Comparison of ENCODE assay signal across 22 mouse cellular contexts in the genomic region with DNA sequence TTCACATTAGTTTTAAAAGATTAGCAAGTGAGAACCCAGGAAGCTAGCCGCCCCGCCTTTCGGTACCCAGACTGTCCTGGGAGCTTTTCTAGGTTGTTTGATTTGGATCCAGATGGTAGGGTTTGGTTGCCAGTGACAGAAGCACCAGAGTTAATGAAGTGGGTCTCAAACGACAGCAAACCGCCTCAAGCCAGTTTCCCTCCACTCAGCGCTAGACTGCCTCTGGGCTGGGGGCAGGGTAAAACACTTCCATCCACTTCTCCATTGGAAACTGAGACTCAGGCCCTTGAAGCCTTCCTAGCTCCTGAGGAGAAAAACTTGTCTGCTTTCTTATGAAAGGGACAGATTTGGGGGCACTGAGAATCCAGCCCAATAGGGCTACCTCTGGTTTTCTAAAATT. TPM values are rescaled to one million over a fixed set of nuclear protein-coding genes. Genes with fewer than 3 reads are reported as not detected.
DNase-seq lines count a peak whose midpoint lies in the region; ATAC-seq and TF ChIP-seq lines count a peak whose summit lies in the region.
"Had no signal": no experiment of that assay in that cellular context is flagged by ENCODE, and none has a peak within 500 bp of the region (broad histone marks: within the 10 kb centered on the region; RNA-seq: fewer than 3 reads in every experiment).

No protein-coding gene starts in this region.

- no peak for TF ChIP-seq RAD21 in MEL (IDR thresholded peaks at IDR 0.05; ENCODE audit: low read depth, low read length)

- no peak for TF ChIP-seq CTCF in stomach, postnatal 0 days (IDR thresholded peaks at IDR 0.05; ENCODE audit: low read depth)
- TF ChIP-seq CTCF in MEL (IDR thresholded peaks at IDR 0.05 in 2 of 3, conservative IDR thresholded peaks at IDR 0.05 in 1 of 3; ENCODE audit: control insufficient read depth in 1 of 3, insufficient read depth in 1 of 3, low read depth in 2 of 3, low read length in 3 of 3, poor library complexity in 1 of 3, severe bottlenecking in 1 of 3), result no peak

- H3K4me3 ChIP-seq in stomach, embryonic 16.5 days (replicated peaks; ENCODE audit: low read length), result no peak overlapping the region
- H3K4me3 ChIP-seq in stomach, postnatal 0 days (ENCODE audit: low read depth, low read length), result no peak overlapping the region
- peak overlapping the region; percentile 51 to 53 for H3K4me3 ChIP-seq in MEL (ENCODE audit: control insufficient read depth in 1 of 2, insufficient read depth in 1 of 2, low read depth in 2 of 2, low read length in 2 of 2)
- H3K4me3 ChIP-seq in brown adipose tissue, adult 24 weeks (ENCODE audit: insufficient read depth, low read depth, low read length), result peak overlapping the region; percentile 40
- H3K4me3 ChIP-seq in hindbrain, embryonic 13.5 days, result no peak overlapping the region
- H3K4me3 ChIP-seq: embryonic facial prominence, embryonic 10.5 days; forebrain, embryonic 13.5 days; heart, embryonic 10.5 days; hindbrain, embryonic 12.5 days had no signal

- H3K9me3 ChIP-seq in stomach, embryonic 16.5 days (replicated peaks; ENCODE audit: control insufficient read depth, low read length), result no peaks in the 10 kb centered on the region
- H3K9me3 ChIP-seq in stomach, postnatal 0 days (ENCODE audit: control insufficient read depth, low read length), result no peaks in the 10 kb centered on the region
- H3K9me3 ChIP-seq in MEL (replicated peaks; ENCODE audit: insufficient read depth, low read length), result no peaks in the 10 kb centered on the region
- peaks cover 7% of the 10 kb centered on the region; the same call in 1 of the 2 replicates for H3K9me3 ChIP-seq in hindbrain, embryonic 13.5 days
- H3K9me3 ChIP-seq: embryonic facial prominence, embryonic 10.5 days; heart, embryonic 10.5 days; hindbrain, embryonic 12.5 days had no signal

- 63% methylated on average over 6 of the region's 6 CpGs for WGBS in stomach, embryonic 16.5 days
- 64% methylated on average over 6 of the region's 6 CpGs for WGBS in stomach, postnatal 0 days
- 67% methylated on average over 6 of the region's 6 CpGs for WGBS in hindbrain, embryonic 13.5 days

- no peaks in the 10 kb centered on the region for H3K79me2 ChIP-seq in MEL (ENCODE audit: control insufficient read depth, insufficient read depth, low read length, poor library complexity)

- no peak for TF ChIP-seq EP300 in stomach, postnatal 0 days (optimal IDR thresholded peaks at IDR 0.05)
- no peak for TF ChIP-seq EP300 in MEL (IDR thresholded peaks at IDR 0.05; ENCODE audit: low read depth in 1 of 2, low read length in 2 of 2)

- H3K9ac ChIP-seq in stomach, embryonic 16.5 days (ENCODE audit: low read length), result peak overlapping the region; percentile 31; the same call in 1 of the 2 replicates
- H3K9ac ChIP-seq in stomach, postnatal 0 days (ENCODE audit: low read length), result no peak overlapping the region
- peak overlapping the region; percentile 36 for H3K9ac ChIP-seq in MEL (ENCODE audit: control insufficient read depth, low read depth, low read length, poor library complexity, severe bottlenecking)
- no peak overlapping the region; the same call in 1 of the 2 replicates for H3K9ac ChIP-seq in hindbrain, embryonic 13.5 days
- H3K9ac ChIP-seq: forebrain, embryonic 13.5 days; forebrain, postnatal 0 days; hindbrain, embryonic 12.5 days had no signal

- no peak for TF ChIP-seq POLR2A in MEL (IDR thresholded peaks at IDR 0.05; ENCODE audit: control insufficient read depth in 1 of 2, insufficient read depth in 1 of 2, low read depth in 1 of 2, low read length in 2 of 2, poor library complexity in 1 of 2)

- H3K27ac ChIP-seq in stomach, embryonic 16.5 days (ENCODE audit: low read length), result no peak overlapping the region
- no peak overlapping the region for H3K27ac ChIP-seq in stomach, postnatal 0 days (replicated peaks)
- peak overlapping the region; percentile 72; the same call in 1 of the 2 replicates for H3K27ac ChIP-seq in MEL (ENCODE audit: control insufficient read depth, low read depth, low read length)
- H3K27ac ChIP-seq in brown adipose tissue, adult 24 weeks (replicated peaks; ENCODE audit: low read depth, low read length), result peak overlapping the region; percentile 46
- no peak overlapping the region for H3K27ac ChIP-seq in hindbrain, embryonic 13.5 days
- H3K27ac ChIP-seq: embryonic facial prominence, embryonic 10.5 days; forebrain, embryonic 13.5 days; heart, embryonic 10.5 days; hindbrain, embryonic 12.5 days; hindbrain, postnatal 0 days had no signal

- H3K36me3 ChIP-seq in stomach, embryonic 16.5 days (ENCODE audit: control insufficient read depth, insufficient read depth, low read length), result no peaks in the 10 kb centered on the region
- no peaks in the 10 kb centered on the region for H3K36me3 ChIP-seq in stomach, postnatal 0 days (ENCODE audit: control insufficient read depth, insufficient read depth, low read length)
- H3K36me3 ChIP-seq in MEL (ENCODE audit: control insufficient read depth in 1 of 2, insufficient read depth in 2 of 2, low read length in 2 of 2), result peaks cover 0 to 14% of the 10 kb centered on the region in 2 experiments; a peak in 2 of 4 replicates
- no peaks in the 10 kb centered on the region for H3K36me3 ChIP-seq in hindbrain, embryonic 13.5 days
- H3K36me3 ChIP-seq: embryonic facial prominence, embryonic 10.5 days; heart, embryonic 10.5 days; hindbrain, embryonic 12.5 days had no signal

- no peaks in the 10 kb centered on the region for H3K4me1 ChIP-seq in stomach, embryonic 16.5 days (ENCODE audit: control insufficient read depth, insufficient read depth, low read length)
- no peaks in the 10 kb centered on the region for H3K4me1 ChIP-seq in stomach, postnatal 0 days (replicated peaks; ENCODE audit: control insufficient read depth, insufficient read depth)
- peaks cover 16 to 25% of the 10 kb centered on the region in 2 experiments for H3K4me1 ChIP-seq in MEL (ENCODE audit: control insufficient read depth in 1 of 2, insufficient read depth in 2 of 2, low read length in 2 of 2)
- H3K4me1 ChIP-seq in brown adipose tissue, adult 24 weeks (ENCODE audit: control insufficient read depth, insufficient read depth, insufficient read length, low read length), result no peaks in the 10 kb centered on the region
- no peaks in the 10 kb centered on the region for H3K4me1 ChIP-seq in hindbrain, embryonic 13.5 days (replicated peaks)
- H3K4me1 ChIP-seq: forebrain, embryonic 13.5 days; heart, embryonic 10.5 days; hindbrain, embryonic 12.5 days had no signal

- no peaks in the 10 kb centered on the region for H3K27me3 ChIP-seq in stomach, embryonic 16.5 days (ENCODE audit: control insufficient read depth, insufficient read depth, low read length)
- no peaks in the 10 kb centered on the region for H3K27me3 ChIP-seq in stomach, postnatal 0 days (ENCODE audit: control insufficient read depth, insufficient read depth, low read length)
- no peaks in the 10 kb centered on the region for H3K27me3 ChIP-seq in MEL (ENCODE audit: control insufficient read depth in 1 of 2, insufficient read depth in 2 of 2, low read length in 2 of 2)
- H3K27me3 ChIP-seq in hindbrain, embryonic 13.5 days, result no peaks in the 10 kb centered on the region

- no peak for ATAC-seq in stomach, embryonic 16.5 days (ENCODE audit: insufficient read depth, low FRiP score)
- ATAC-seq in stomach, postnatal 0 days (ENCODE audit: low FRiP score, low TSS enrichment), result no peak
- no peak for ATAC-seq in hindbrain, embryonic 13.5 days (ENCODE audit: low FRiP score)
- ATAC-seq: forebrain, embryonic 13.5 days; forebrain, postnatal 0 days; hindbrain, postnatal 0 days had no signal

- no peak overlapping the region for H3K4me2 ChIP-seq in stomach, embryonic 16.5 days (ENCODE audit: low read depth, low read length)
- no peak overlapping the region for H3K4me2 ChIP-seq in stomach, postnatal 0 days (replicated peaks; ENCODE audit: low read depth)
- H3K4me2 ChIP-seq in hindbrain, embryonic 13.5 days, result no peak overlapping the region
- H3K4me2 ChIP-seq: forebrain, embryonic 13.5 days; hindbrain, embryonic 12.5 days had no signal

- DNase-seq in stomach, postnatal 0 days (ENCODE audit: low spot score), result no peak
- no peak for DNase-seq in MEL (ENCODE audit: low read depth, low spot score)
- DNase-seq in adrenal gland, postnatal 4 days (ENCODE audit: low spot score in 2 of 2), result no peak
- DNase-seq: adrenal gland, adult 8-10 months; adrenal gland, postnatal 36 days; cerebellum, adult 2 months; cerebellum, postnatal 10 days; forebrain, postnatal 0 days; gastrocnemius, postnatal 14 days; heart, postnatal 10 days; heart, postnatal 4 days had no signal

RNA-seq across cellular contexts. Expression of a gene that starts 1.1 kb away (rescaled TPM):
- 3.0 and 3.4 TPM in 2 replicates for polyA plus RNA-seq in stomach, embryonic 16.5 days (2015; fragmentation: Nextera tagmentation; extraction: Ambion mirVana)
- polyA plus RNA-seq in stomach, postnatal 0 days (2015; fragmentation: Nextera tagmentation; extraction: Ambion mirVana), result 2.5 and 3.8 TPM in 2 replicates
- total RNA-seq in MEL (2012; rRNA removed), result 3.4 and 4.7 TPM in 2 replicates
- 1 to 10 TPM in 1 of 2 experiments, not detected in 1; 2.8 TPM for polyA plus RNA-seq in MEL (2012; ENCODE audit: insufficient read depth in 1 of 2, insufficient read length in 2 of 2, low read depth in 1 of 2, low replicate concordance in 2 of 2, missing spikeins in 1 of 2)
- polyA plus RNA-seq in brown adipose tissue, adult 24 weeks (2012; ENCODE audit: insufficient read depth, insufficient read length, missing spikeins), result 1.3 and 2.1 TPM in 2 replicates
- 1.5 and 1.7 TPM in 2 replicates for polyA plus RNA-seq in hindbrain, embryonic 13.5 days (2015; fragmentation: Nextera tagmentation; extraction: Ambion mirVana)
- 1 to 10 TPM; 1.1 to 1.8 TPM for total RNA-seq in adrenal gland, postnatal 4 days (2021)

RNA-seq across cellular contexts. Expression of a gene that starts 23.1 kb away (rescaled TPM):
- polyA plus RNA-seq in stomach, embryonic 16.5 days (2015; fragmentation: Nextera tagmentation; extraction: Ambion mirVana), result 7.3 and 12.4 TPM in 2 replicates
- 3.8 and 5.5 TPM in 2 replicates for polyA plus RNA-seq in stomach, postnatal 0 days (2015; fragmentation: Nextera tagmentation; extraction: Ambion mirVana)
- 6,680 and 8,754 TPM in 2 replicates for total RNA-seq in MEL (2012; rRNA removed)
- polyA plus RNA-seq in MEL (2012; ENCODE audit: insufficient read depth in 1 of 2, insufficient read length in 2 of 2, low read depth in 1 of 2, low replicate concordance in 2 of 2, missing spikeins in 1 of 2), result 10 to 100 TPM in 1 of 2 experiments, not detected in 1; 11.2 TPM
- not detected in 2 replicates for polyA plus RNA-seq in brown adipose tissue, adult 24 weeks (2012; ENCODE audit: insufficient read depth, insufficient read length, missing spikeins)
- polyA plus RNA-seq in hindbrain, embryonic 13.5 days (2015; fragmentation: Nextera tagmentation; extraction: Ambion mirVana), result 2.7 and 3.4 TPM in 2 replicates
- total RNA-seq in adrenal gland, postnatal 4 days (2021), result 100 to 1,000 TPM; 801 to 997 TPM

RNA-seq across cellular contexts. Expression of a gene that starts 24.2 kb away (rescaled TPM):
- 29.8 and 39.2 TPM in 2 replicates for polyA plus RNA-seq in stomach, embryonic 16.5 days (2015; fragmentation: Nextera tagmentation; extraction: Ambion mirVana)
- 16.4 and 34.4 TPM in 2 replicates for polyA plus RNA-seq in stomach, postnatal 0 days (2015; fragmentation: Nextera tagmentation; extraction: Ambion mirVana)
- 3,962 and 5,017 TPM in 2 replicates for total RNA-seq in MEL (2012; rRNA removed)
- 10 to 100 TPM in 1 of 2 experiments, not detected in 1; 71.7 TPM for polyA plus RNA-seq in MEL (2012; ENCODE audit: insufficient read depth in 1 of 2, insufficient read length in 2 of 2, low read depth in 1 of 2, low replicate concordance in 2 of 2, missing spikeins in 1 of 2)
- polyA plus RNA-seq in brown adipose tissue, adult 24 weeks (2012; ENCODE audit: insufficient read depth, insufficient read length, missing spikeins), result not detected in 2 replicates
- polyA plus RNA-seq in hindbrain, embryonic 13.5 days (2015; fragmentation: Nextera tagmentation; extraction: Ambion mirVana), result 19.6 and 22.4 TPM in 2 replicates
- 1,000 to 10,000 TPM in 1 of 2 experiments, 100 to 1,000 TPM in 1; 924 to 1,090 TPM for total RNA-seq in adrenal gland, postnatal 4 days (2021)

RNA-seq across cellular contexts. Expression of a gene that starts 29.5 kb away (rescaled TPM):
- polyA plus RNA-seq in stomach, embryonic 16.5 days (2015; fragmentation: Nextera tagmentation; extraction: Ambion mirVana), result 7.8 and 8.6 TPM in 2 replicates
- polyA plus RNA-seq in stomach, postnatal 0 days (2015; fragmentation: Nextera tagmentation; extraction: Ambion mirVana), result 5.4 and 9.8 TPM in 2 replicates
- total RNA-seq in MEL (2012; rRNA removed), result 195 and 290 TPM in 2 replicates
- polyA plus RNA-seq in MEL (2012; ENCODE audit: insufficient read depth in 1 of 2, insufficient read length in 2 of 2, low read depth in 1 of 2, low replicate concordance in 2 of 2, missing spikeins in 1 of 2), result 1 to 10 TPM in 1 of 2 experiments, not detected in 1; 1.5 TPM
- polyA plus RNA-seq in brown adipose tissue, adult 24 weeks (2012; ENCODE audit: insufficient read depth, insufficient read length, missing spikeins), result 0.83 and 1.6 TPM in 2 replicates
- 5.2 and 6.1 TPM in 2 replicates for polyA plus RNA-seq in hindbrain, embryonic 13.5 days (2015; fragmentation: Nextera tagmentation; extraction: Ambion mirVana)
- total RNA-seq in adrenal gland, postnatal 4 days (2021), result 100 to 1,000 TPM in 1 of 2 experiments, 10 to 100 TPM in 1; 97.3 to 110 TPM

RNA-seq across cellular contexts. Expression of a gene that starts 46.2 kb away (rescaled TPM):
- 1.3 and 2.1 TPM in 2 replicates for polyA plus RNA-seq in stomach, embryonic 16.5 days (2015; fragmentation: Nextera tagmentation; extraction: Ambion mirVana)
- polyA plus RNA-seq in stomach, postnatal 0 days (2015; fragmentation: Nextera tagmentation; extraction: Ambion mirVana), result 0.44 and 1.2 TPM in 2 replicates
- 1.3 and 1.5 TPM in 2 replicates for total RNA-seq in MEL (2012; rRNA removed)
- not detected for polyA plus RNA-seq in MEL (2012; ENCODE audit: insufficient read depth in 1 of 2, insufficient read length in 2 of 2, low read depth in 1 of 2, low replicate concordance in 2 of 2, missing spikeins in 1 of 2)
- not detected in 2 replicates for polyA plus RNA-seq in brown adipose tissue, adult 24 weeks (2012; ENCODE audit: insufficient read depth, insufficient read length, missing spikeins)
- polyA plus RNA-seq in hindbrain, embryonic 13.5 days (2015; fragmentation: Nextera tagmentation; extraction: Ambion mirVana), result 0.62 TPM in 1 of 2 replicates, not detected in the other
- total RNA-seq in adrenal gland, postnatal 4 days (2021), result 1 to 10 TPM in 1 of 2 experiments, under 1 TPM in 1; 0.98 to 1.6 TPM
- total RNA-seq: adrenal gland, adult 8-10 months; adrenal gland, postnatal 36 days; forebrain, postnatal 0 days; gastrocnemius, adult 18-20 months; gastrocnemius, postnatal 14 days; hindbrain, postnatal 0 days had no signal
- polyA plus RNA-seq: cerebellum, adult 2 months; embryonic facial prominence, embryonic 14.5 days; forebrain, postnatal 0 days; heart, embryonic 14.5 days; hindbrain, postnatal 0 days had no signal

Comparison
In these comparisons a context has a peak if more than half of its experiments do, and no peak if none do; other contexts are left out.
1. H3K9ac ChIP-seq: peak in stomach, embryonic 16.5 days (single experiment) and MEL (single experiment); none in stomach, postnatal 0 days (single experiment) and hindbrain, embryonic 13.5 days (single experiment).
2. H3K27ac ChIP-seq: peak in MEL (single experiment) and brown adipose tissue, adult 24 weeks (single experiment); none in stomach, embryonic 16.5 days (single experiment), stomach, postnatal 0 days (single experiment) and hindbrain, embryonic 13.5 days (single experiment).
3. H3K4me3 ChIP-seq: peak in MEL (2 of 2) and brown adipose tissue, adult 24 weeks (single experiment); none in stomach, embryonic 16.5 days (single experiment), stomach, postnatal 0 days (single experiment) and hindbrain, embryonic 13.5 days (single experiment).